Comparison of ENCODE assay signal across 18 mouse cellular contexts in genomic region chr5:88790675-88791074, GRCm38 (mm10).
"Had no signal": no experiment of that assay in that cellular context is flagged by ENCODE, and none has a peak within 500 bp of the region (broad histone marks: within the 10 kb centered on the region; RNA-seq: fewer than 3 reads in every experiment).

No protein-coding gene starts in this region.

- H3K36me3 ChIP-seq: stomach, embryonic 15.5 days had no signal

- H3K4me3 ChIP-seq: limb, embryonic 13.5 days; midbrain, embryonic 10.5 days; neural tube, embryonic 12.5 days; stomach, embryonic 15.5 days had no signal

- H3K9me3 ChIP-seq: limb, embryonic 13.5 days; midbrain, embryonic 10.5 days; neural tube, embryonic 12.5 days; stomach, embryonic 15.5 days had no signal

- H3K9ac ChIP-seq: limb, embryonic 13.5 days; liver, embryonic 14.5 days; neural tube, embryonic 12.5 days; stomach, embryonic 15.5 days had no signal

- H3K27ac ChIP-seq: limb, embryonic 13.5 days; liver, embryonic 14.5 days; midbrain, embryonic 10.5 days; neural tube, embryonic 12.5 days; stomach, embryonic 15.5 days had no signal

- DNase-seq: kidney, adult 18-20 months; kidney, postnatal 10 days; kidney, postnatal 4 days; layer of hippocampus, postnatal 36 days; left cerebral cortex, postnatal 4 days; lung, adult 18-20 months; lung, postnatal 10 days; midbrain, embryonic 14.5 days; retina, postnatal 1 day; right cerebral cortex, postnatal 4 days; spleen, adult 18-20 months; thymus, adult 2 months; thymus, postnatal 36 days had no signal

- H3K27me3 ChIP-seq: limb, embryonic 13.5 days; neural tube, embryonic 12.5 days; stomach, embryonic 15.5 days had no signal

- H3K4me1 ChIP-seq: limb, embryonic 13.5 days; midbrain, embryonic 10.5 days; neural tube, embryonic 12.5 days; stomach, embryonic 15.5 days had no signal

- H3K4me2 ChIP-seq: limb, embryonic 13.5 days; neural tube, embryonic 12.5 days; stomach, embryonic 15.5 days had no signal
